Mouse (Mus musculus): Measurements from ENCODE around the gene Dbndd1.
"Not testable (repeated sequence)": the region's sequence is repeated elsewhere in the genome, so short reads cannot be mapped to it uniquely, and the experiment has no call there.

The Dbndd1 gene

GRCm38 (mm10) chr8:123514781-123515539 lies at the start of gene Dbndd1:
Gene Dbndd1 (minus strand): TSS chr8:123515463.
- DNase-seq (ENCODE audit: inconsistent ontology term), result peak; percentile 60

GRCm38 (mm10) chr8:123564221-123564620 lies 49.0 kb upstream of the Dbndd1 start:
- DNase-seq (ENCODE audit: inconsistent ontology term), result not testable (repeated sequence)

GRCm38 (mm10) chr8:123537641-123538040 lies 22.4 kb upstream of the Dbndd1 start:
- DNase-seq (ENCODE audit: inconsistent ontology term), result not testable (repeated sequence)

- DNase-seq (ENCODE audit: inconsistent ontology term), result no peak
These were observed 21.7 kb upstream of the Dbndd1 start for GRCm38 (mm10) chr8:123536990-123537380.

GRCm38 (mm10) chr8:123536242-123536989 lies 21.2 kb upstream of the Dbndd1 start:
- no peak for DNase-seq (ENCODE audit: inconsistent ontology term)

GRCm38 (mm10) chr8:123527720-123528489 lies 12.6 kb upstream of the Dbndd1 start:
- DNase-seq (ENCODE audit: inconsistent ontology term), result no peak

GRCm38 (mm10) chr8:123520048-123520447 lies 4.8 kb upstream of the Dbndd1 start:
- not testable (repeated sequence) for DNase-seq (ENCODE audit: inconsistent ontology term)

GRCm38 (mm10) chr8:123518667-123519066 lies 3.4 kb upstream of the Dbndd1 start, which contains the start of gene Gas8:
Gene Gas8 (plus strand): TSS chr8:123518834.
- peak; percentile 96 for DNase-seq (ENCODE audit: inconsistent ontology term)

GRCm38 (mm10) chr8:123518172-123518571 lies 2.9 kb upstream of the Dbndd1 start:
- DNase-seq (ENCODE audit: inconsistent ontology term), result peak; percentile 35

- peak; percentile 90 for DNase-seq (ENCODE audit: inconsistent ontology term)
These were observed 1.3 kb upstream of the Dbndd1 start for GRCm38 (mm10) chr8:123516596-123516995.

- DNase-seq (ENCODE audit: inconsistent ontology term), result no peak
These were observed 256 bp upstream of the Dbndd1 start for GRCm38 (mm10) chr8:123515540-123515897.

- no peak for DNase-seq (ENCODE audit: inconsistent ontology term)
These were observed 1.1 kb downstream of the Dbndd1 start for GRCm38 (mm10) chr8:123514136-123514535.

- DNase-seq (ENCODE audit: inconsistent ontology term), result no peak
These were observed 4.4 kb downstream of the Dbndd1 start for GRCm38 (mm10) chr8:123510819-123511218.

- DNase-seq (ENCODE audit: inconsistent ontology term), result no peak
These were observed 8.1 kb downstream of the Dbndd1 start for GRCm38 (mm10) chr8:123507153-123507552.

- no peak for DNase-seq (ENCODE audit: inconsistent ontology term)
These were observed 9.6 kb downstream of the Dbndd1 start for GRCm38 (mm10) chr8:123505695-123506094.

GRCm38 (mm10) chr8:123505267-123505666 lies 10.0 kb downstream of the Dbndd1 start:
- no peak for DNase-seq (ENCODE audit: inconsistent ontology term)

- DNase-seq (ENCODE audit: inconsistent ontology term), result peak; percentile 62
These were observed 10.6 kb downstream of the Dbndd1 start for GRCm38 (mm10) chr8:123504591-123505195.

- DNase-seq (ENCODE audit: inconsistent ontology term), result no peak
These were observed 11.3 kb downstream of the Dbndd1 start for GRCm38 (mm10) chr8:123503801-123504467.

GRCm38 (mm10) chr8:123502192-123502591 lies 13.1 kb downstream of the Dbndd1 start:
- DNase-seq (ENCODE audit: inconsistent ontology term), result no peak

- DNase-seq (ENCODE audit: inconsistent ontology term), result no peak
These were observed 15.7 kb downstream of the Dbndd1 start for GRCm38 (mm10) chr8:123499556-123499955.

- no peak for DNase-seq (ENCODE audit: inconsistent ontology term)
These were observed 16.3 kb downstream of the Dbndd1 start for GRCm38 (mm10) chr8:123498963-123499362.

Measured in Muller cell, postnatal 12 days (primary cell).